Mouse (Mus musculus): ENCODE measurements around the gene Slc26a10.
"Not testable (repeated sequence)": the region's sequence is repeated elsewhere in the genome, so short reads cannot be mapped to it uniquely, and the experiment has no call there.

The Slc26a10 gene

GRCm38 (mm10) chr10:127158471-127158870, 22.0 kb downstream of the Slc26a10 start:
- no peak for DNase-seq

GRCm38 (mm10) chr10:127156511-127156910, 23.9 kb downstream of the Slc26a10 start:
- DNase-seq = no peak

GRCm38 (mm10) chr10:127156089-127156488, 24.4 kb downstream of the Slc26a10 start:
- DNase-seq = no peak

GRCm38 (mm10) chr10:127154652-127155051, 25.8 kb downstream of the Slc26a10 start:
- DNase-seq = no peak

GRCm38 (mm10) chr10:127154241-127154640, 26.2 kb downstream of the Slc26a10 start:
- DNase-seq = no peak

GRCm38 (mm10) chr10:127153323-127153722, 27.1 kb downstream of the Slc26a10 start:
- DNase-seq = no peak

GRCm38 (mm10) chr10:127152556-127152955, 27.9 kb downstream of the Slc26a10 start:
- not testable (repeated sequence) for DNase-seq

- DNase-seq = not testable (repeated sequence)
Observed at GRCm38 (mm10) chr10:127151233-127151632, 29.2 kb downstream of the Slc26a10 start.

GRCm38 (mm10) chr10:127150471-127150872, 30.0 kb downstream of the Slc26a10 start:
- DNase-seq = no peak

- no peak for DNase-seq
Observed at GRCm38 (mm10) chr10:127147135-127147534, 33.3 kb downstream of the Slc26a10 start.

GRCm38 (mm10) chr10:127145303-127145702, 35.1 kb downstream of the Slc26a10 start:
- DNase-seq = no peak

GRCm38 (mm10) chr10:127144536-127144935, 35.9 kb downstream of the Slc26a10 start:
- DNase-seq = no peak

GRCm38 (mm10) chr10:127143228-127143627, 37.2 kb downstream of the Slc26a10 start:
- DNase-seq = no peak

GRCm38 (mm10) chr10:127141500-127141899, 38.9 kb downstream of the Slc26a10 start:
- DNase-seq = no peak

GRCm38 (mm10) chr10:127140971-127141370, 39.5 kb downstream of the Slc26a10 start:
- no peak for DNase-seq

- DNase-seq = no peak
Observed at GRCm38 (mm10) chr10:127138328-127139141, 41.9 kb downstream of the Slc26a10 start.

GRCm38 (mm10) chr10:127137896-127138295, 42.5 kb downstream of the Slc26a10 start:
- no peak for DNase-seq

GRCm38 (mm10) chr10:127136510-127136909, 43.9 kb downstream of the Slc26a10 start:
- DNase-seq = no peak

- no peak for DNase-seq
Observed at GRCm38 (mm10) chr10:127135118-127135836, 45.2 kb downstream of the Slc26a10 start.

GRCm38 (mm10) chr10:127134394-127135035, 45.9 kb downstream of the Slc26a10 start:
- DNase-seq = not testable (repeated sequence)

- DNase-seq = no peak
Observed at GRCm38 (mm10) chr10:127132469-127132868, 48.0 kb downstream of the Slc26a10 start.

- DNase-seq = no peak
Observed at GRCm38 (mm10) chr10:127129431-127129830, 51.0 kb downstream of the Slc26a10 start.

GRCm38 (mm10) chr10:127127711-127128279, 52.6 kb downstream of the Slc26a10 start:
- DNase-seq = no peak

Data from right cerebral cortex, postnatal 25 days (tissue).